Mouse (Mus musculus) ES-CJ7 (cell line): ENCODE data around the gene Utrn.

Experiments
- DNase-seq: peaks from one replicate; pipeline ENCODE4 v3.0.0; 2011; ENCODE audit warnings: low read depth, low spot score

The Utrn gene

GRCm38 (mm10) chr10:12700576-12700975 lies 168.6 kb downstream of the Utrn start:
- peak; percentile 61 for DNase-seq

- no peak for DNase-seq
These were observed 171.3 kb downstream of the Utrn start for GRCm38 (mm10) chr10:12697902-12698301.

DNA sequence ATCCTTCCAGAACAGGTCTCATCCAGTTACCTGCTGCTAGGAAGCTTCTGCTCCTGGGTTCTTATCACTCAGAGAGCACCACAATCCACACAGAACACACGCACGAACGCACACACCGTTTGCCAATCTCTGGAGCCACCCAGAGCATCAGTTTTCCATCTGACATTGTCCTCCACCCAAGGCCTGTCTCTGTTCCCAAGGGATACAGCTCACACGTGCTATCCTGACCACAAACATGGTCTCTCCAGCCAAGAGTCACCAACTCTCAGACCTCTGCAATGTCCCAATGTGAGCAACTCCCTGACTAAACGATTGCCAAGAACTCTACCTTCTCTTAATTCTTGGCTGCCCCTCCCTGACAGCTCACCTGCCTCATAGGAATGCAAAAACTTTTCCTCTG lies 172.5 kb downstream of the Utrn start:
- DNase-seq: no peak

DNA sequence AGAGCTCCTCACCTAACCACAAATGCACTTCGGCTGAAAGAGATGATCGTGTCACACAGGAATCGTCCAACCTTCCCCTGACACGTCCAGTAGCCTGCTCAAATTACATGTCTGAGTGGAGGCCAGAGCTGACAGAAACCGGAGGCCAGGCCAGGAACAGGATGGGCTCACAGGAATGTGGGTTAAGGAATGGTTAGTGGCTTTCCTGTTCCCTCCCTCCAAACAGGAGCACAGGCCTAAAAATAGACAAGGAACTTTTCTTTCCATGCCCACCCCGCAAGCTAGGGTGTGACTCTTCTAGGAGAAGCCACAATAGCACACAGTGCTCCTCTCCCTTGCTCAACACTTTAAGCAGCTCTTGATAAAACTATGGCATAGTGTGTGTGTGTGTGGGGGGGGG lies 174.4 kb downstream of the Utrn start:
- DNase-seq: peak; percentile 7

DNA sequence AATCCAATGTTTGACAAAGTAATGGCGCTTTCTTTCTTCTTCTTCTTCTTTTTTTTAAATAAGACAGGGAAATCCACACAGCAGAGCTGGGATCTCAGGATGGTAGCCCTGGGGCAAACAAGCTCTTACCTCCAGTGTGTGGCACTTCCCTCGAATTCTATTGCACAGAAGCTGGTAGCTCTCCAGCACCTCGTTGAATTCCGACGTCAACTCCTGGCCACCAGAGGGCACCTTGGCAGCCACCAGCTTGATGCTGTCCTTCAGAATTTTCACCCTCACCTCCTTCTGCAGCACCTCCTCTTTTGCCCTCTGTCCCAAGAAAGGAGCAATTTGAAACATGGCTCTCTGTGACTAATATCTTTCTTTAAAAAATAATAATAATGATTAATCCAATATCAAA lies 178.6 kb downstream of the Utrn start:
- DNase-seq: peak; percentile 62

GRCm38 (mm10) chr10:12685683-12686082 lies 183.5 kb downstream of the Utrn start:
- no peak for DNase-seq

DNA sequence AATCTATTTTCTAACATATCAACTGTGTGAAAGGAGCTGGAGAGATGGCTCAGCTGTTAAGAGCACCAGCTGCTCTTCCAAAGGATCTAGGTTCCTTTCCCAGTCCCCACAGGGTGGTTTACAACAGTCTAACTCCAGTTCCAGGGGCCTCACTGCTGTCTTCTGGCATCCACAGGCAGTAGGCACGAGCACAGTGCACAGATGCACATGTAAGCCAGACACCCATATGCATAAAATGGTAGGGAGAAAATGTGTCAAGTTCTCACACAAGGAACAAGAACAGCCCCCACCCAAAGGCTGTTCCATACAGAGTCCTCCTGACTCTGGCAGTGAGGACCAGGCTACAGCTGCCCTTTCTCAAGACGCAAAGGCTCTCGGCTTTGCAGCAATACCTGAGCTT lies 185.1 kb downstream of the Utrn start:
- no peak for DNase-seq

- DNase-seq: no peak
These were observed 195.9 kb downstream of the Utrn start for GRCm38 (mm10) chr10:12673309-12673708.

DNA sequence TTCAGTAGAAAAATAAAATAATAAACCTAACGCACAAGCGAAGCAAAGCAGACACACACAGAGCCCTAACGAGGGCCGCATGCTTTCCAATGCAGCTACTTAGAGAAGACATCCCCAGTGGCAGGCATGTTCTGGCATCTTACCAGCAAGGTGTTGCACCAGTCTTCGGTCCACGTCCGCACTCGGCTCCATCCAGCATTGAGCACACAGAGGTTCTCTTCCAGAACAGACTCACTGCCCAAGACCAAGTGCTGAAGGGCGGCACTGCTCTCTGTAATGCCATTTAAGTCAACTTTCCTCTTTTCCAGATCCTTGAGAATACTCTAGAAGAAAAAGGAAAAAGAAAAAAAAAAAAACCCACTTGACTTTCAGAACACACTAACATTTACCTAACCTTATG lies 197.6 kb downstream of the Utrn start:
- no peak for DNase-seq

GRCm38 (mm10) chr10:12662035-12662434 lies 207.1 kb downstream of the Utrn start:
- DNase-seq: peak; percentile 41

DNA sequence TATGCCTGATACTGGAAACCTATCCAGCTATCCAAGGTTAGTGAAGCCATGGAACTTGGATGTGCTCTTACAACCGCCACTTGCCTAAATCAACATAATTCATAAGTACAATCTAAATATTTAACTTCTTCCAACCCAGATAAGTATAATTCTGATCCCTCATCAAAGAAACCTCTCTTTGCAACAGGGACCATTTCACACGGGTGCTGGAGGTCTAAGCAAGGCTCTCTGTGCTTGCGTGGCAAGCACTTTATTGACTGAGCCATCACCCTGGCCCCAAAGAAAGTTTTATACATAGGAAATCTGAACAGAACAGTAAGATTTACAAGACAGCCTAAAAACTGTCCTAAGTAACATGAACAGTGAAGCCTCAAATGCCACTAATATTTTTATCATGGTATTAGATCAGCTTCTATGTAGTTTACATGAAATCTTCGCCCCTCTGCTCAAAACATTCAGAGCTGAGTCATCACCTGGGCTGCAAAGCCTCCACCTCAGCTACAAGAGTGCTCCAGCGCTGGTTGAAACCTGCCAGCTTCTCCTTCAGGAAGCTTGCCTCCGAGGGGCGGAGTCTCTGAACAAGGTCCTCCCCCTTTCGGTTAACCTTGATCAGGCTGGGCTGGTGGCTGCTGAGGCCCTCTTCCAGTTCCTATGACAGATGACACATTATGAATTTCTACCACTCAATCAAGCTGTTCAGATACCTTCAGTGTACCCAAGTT lies 211.0 kb downstream of the Utrn start:
- peak; percentile 50 for DNase-seq

DNA sequence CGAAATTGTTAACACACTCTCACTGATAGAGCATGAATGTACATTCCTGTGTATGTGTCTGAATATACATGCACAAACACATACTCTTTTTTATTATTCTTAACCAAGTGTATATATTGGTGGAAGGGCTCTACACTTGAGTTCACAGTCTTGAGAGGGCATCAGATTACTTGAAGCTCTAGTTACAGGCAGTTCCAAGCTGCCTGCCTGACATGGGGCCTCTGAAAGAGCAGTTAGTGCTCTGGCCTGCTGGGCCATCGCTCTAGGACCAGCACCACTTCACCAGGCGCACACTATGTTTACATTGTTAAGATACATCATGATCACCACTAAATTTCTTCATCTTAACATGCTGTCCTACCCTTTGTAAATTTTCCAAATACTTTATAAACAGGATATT lies 216.2 kb downstream of the Utrn start:
- DNase-seq: no peak

DNA sequence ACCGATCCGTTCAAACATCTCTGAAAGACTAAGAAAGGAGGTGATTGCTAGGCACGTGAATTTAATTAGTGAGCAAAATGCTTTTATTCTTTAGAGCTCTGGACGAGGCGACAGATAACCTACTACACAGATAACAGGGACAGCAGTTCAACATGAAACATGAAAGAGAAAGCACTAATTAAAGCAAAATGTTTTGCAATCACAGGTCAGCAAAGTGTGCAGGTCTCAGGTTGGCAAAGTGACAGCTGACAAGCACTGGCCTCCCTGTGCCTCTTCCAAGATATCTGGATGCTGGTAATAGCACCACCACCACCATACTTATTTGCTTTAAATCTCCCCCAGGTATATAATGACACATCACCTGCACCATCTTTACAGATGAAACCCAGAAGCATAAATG lies 223.0 kb downstream of the Utrn start:
- DNase-seq: no peak

GRCm38 (mm10) chr10:12643336-12643735 lies 225.8 kb downstream of the Utrn start:
- peak; percentile 17 for DNase-seq

DNA sequence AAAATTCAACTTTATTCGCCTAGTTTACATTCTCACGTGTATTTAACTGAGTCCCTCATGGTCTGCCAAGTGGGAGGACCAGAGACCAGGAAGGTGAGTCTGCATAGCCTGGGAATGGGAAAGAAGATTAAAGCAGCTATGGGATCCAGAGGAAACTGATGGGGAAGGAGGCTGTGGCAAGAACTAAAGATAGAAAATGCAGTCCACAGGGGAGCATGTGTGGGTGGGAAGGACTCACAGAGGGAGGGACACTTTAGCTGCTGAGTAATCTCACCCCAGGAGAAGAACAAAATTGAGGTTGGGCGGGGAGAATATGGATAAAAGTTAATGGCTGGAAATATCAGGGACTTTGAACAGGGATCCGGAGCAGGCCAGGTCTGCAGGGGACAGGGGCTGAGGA lies 229.5 kb downstream of the Utrn start:
- no peak for DNase-seq

DNA sequence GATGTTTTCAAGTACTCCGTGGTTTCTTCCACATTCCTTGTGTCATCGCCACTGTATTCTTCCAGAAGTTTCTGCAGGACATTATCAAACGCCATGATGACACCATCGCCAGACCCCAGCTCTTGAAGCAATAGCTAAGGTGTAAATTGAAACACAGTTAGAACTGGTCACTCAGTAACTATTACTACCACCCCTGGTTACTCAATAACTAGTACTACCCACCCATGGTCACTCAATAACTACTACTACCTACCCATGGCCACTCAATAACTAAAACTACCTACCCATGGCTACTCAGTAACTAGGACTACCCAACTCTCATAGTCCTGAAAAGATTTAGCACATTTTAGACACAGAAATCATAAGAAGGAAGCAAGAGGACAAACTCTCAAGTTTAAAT lies 235.2 kb downstream of the Utrn start:
- DNase-seq: no peak

GRCm38 (mm10) chr10:12630933-12631332 lies 238.2 kb downstream of the Utrn start:
- DNase-seq: no peak

DNA sequence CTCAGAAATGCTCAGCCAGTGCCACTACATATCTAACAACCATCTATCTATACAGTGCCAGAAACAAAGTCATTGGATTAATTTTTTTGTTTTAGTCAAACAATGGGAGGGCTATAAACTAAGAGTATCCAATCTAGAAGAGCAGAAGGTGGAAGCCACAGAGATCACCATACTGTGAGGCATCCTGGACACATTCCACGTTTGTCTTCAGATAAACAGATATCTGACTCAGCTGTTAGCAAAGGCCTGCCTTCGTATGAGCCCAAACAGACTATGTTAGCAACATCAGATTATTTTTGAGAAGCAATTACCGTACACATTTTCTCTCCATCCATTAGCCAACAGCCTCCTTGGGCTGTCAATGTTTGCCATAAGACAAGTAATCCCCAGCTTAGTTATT lies 250.8 kb downstream of the Utrn start:
- no peak for DNase-seq

- peak; percentile 69 for DNase-seq
These were observed 253.4 kb downstream of the Utrn start for GRCm38 (mm10) chr10:12615723-12616122.

- peak; percentile 94 for DNase-seq
These were observed 254.5 kb downstream of the Utrn start for GRCm38 (mm10) chr10:12614465-12615199.

DNA sequence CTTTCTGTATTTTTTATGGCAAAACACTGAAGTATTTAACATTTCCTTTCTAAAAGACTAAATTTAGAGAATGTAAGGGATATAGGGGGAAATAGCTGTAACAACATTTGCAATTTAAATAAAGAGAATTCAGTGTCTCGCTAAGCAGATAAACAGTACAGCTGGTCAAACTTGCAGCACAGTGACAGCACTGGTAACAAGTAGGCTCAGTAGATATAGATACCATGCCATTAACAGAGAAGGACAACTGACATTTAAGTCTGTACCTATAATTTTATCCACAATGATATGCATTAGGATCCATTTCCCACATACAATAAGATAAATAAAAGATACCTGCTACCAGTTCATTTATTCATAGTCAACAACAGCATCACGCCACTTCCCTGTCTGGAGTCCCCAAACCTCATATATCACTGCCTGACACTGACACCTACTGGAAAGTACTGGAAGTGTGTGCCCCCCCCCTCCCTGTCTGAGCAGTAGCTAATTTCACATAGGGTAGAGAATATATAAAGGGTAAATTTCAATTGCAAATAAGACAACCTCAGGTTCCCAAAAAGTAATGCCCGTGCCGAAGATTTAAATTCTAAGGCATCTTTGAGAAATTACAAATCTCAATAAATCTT lies 256.8 kb downstream of the Utrn start:
- DNase-seq: peak; percentile 69

DNA sequence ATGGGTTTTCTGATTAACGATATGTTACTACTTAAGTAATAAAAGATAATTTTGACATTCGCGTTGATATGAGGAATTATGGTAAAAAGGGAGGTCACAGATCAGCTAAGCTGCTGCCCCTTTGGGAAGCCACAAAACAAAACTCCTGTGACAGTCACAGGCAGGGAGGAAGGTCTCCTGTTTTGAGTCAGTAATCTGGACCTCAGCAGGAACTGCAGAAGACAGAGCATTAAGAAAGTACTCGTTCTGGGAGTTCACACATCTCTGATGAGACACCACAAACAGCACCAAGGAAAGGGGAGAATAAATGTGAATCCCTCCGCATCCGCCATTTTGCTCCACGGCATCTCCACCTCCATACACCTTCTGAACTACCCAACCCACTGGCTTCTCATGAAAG lies 259.3 kb downstream of the Utrn start:
- DNase-seq: peak; percentile 39

DNA sequence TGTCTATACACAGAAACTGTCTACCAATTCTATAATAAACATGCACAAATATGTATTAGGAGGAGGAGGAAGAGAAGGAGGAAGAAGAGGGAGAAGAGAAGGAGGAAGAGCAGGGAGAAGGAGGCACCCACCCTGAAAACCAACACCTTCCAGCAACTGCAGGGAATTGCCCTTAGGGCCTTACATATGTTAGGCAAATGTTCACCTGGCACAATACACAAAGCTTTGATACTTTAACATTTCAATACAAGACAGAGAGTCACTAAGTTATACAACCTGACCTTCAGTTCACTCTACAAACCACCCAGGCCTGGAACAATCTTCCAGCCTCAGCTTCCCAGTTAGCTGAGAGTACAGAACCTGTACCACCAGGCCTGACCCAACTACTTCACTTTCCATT lies 260.5 kb downstream of the Utrn start:
- DNase-seq: peak; percentile 94
